Mouse (Mus musculus): ENCODE data around the gene A930033H14Rik. TPM values are rescaled to one million over a fixed set of nuclear protein-coding genes. Genes with fewer than 3 reads are reported as not detected.

A930033H14Rik gene
- polyA plus RNA-seq, 1 experiment: 0.81 TPM

- no peaks in the 10 kb centered on the region for H3K4me1 ChIP-seq (ENCODE audit: control insufficient read depth, insufficient read depth, low read length)
- no peak overlapping the region for H3K4me3 ChIP-seq (ENCODE audit: insufficient read depth, low read length)
- TF ChIP-seq CTCF (IDR thresholded peaks at IDR 0.05; ENCODE audit: borderline replicate concordance, insufficient read depth, low read length) (no peak), POLR2A (IDR thresholded peaks at IDR 0.05; ENCODE audit: low read depth, low read length) (no peak)
- H3K27ac ChIP-seq (ENCODE audit: insufficient read depth, low read length): no peak overlapping the region
These were observed 25.4 kb upstream of the A930033H14Rik start for GRCm38 (mm10) chr10:69238311-69238710.

- Histone ChIP-seq H3K4me3 (ENCODE audit: insufficient read depth, low read length) (no peak overlapping the region), H3K27ac (ENCODE audit: insufficient read depth, low read length) (no peak overlapping the region), H3K4me1 (ENCODE audit: control insufficient read depth, insufficient read depth, low read length) (no peaks in the 10 kb centered on the region)
- TF ChIP-seq CTCF (IDR thresholded peaks at IDR 0.05; ENCODE audit: borderline replicate concordance, insufficient read depth, low read length) (no peak), POLR2A (IDR thresholded peaks at IDR 0.05; ENCODE audit: low read depth, low read length) (no peak)
These were observed 24.9 kb upstream of the A930033H14Rik start for GRCm38 (mm10) chr10:69237781-69238180.

GRCm38 (mm10) chr10:69237185-69237584, 24.3 kb upstream of the A930033H14Rik start:
- no peak for TF ChIP-seq CTCF (IDR thresholded peaks at IDR 0.05; ENCODE audit: borderline replicate concordance, insufficient read depth, low read length)
- no peak for TF ChIP-seq POLR2A (IDR thresholded peaks at IDR 0.05; ENCODE audit: low read depth, low read length)
- Histone ChIP-seq H3K27ac (ENCODE audit: insufficient read depth, low read length) (no peak overlapping the region), H3K4me3 (ENCODE audit: insufficient read depth, low read length) (no peak overlapping the region), H3K4me1 (ENCODE audit: control insufficient read depth, insufficient read depth, low read length) (no peaks in the 10 kb centered on the region)

- TF ChIP-seq POLR2A (IDR thresholded peaks at IDR 0.05; ENCODE audit: low read depth, low read length) (no peak), CTCF (IDR thresholded peaks at IDR 0.05; ENCODE audit: borderline replicate concordance, insufficient read depth, low read length) (no peak)
These were observed 13.1 kb upstream of the A930033H14Rik start for GRCm38 (mm10) chr10:69225951-69226350.

GRCm38 (mm10) chr10:69225471-69225870, 12.6 kb upstream of the A930033H14Rik start:
- Histone ChIP-seq H3K27ac (ENCODE audit: insufficient read depth, low read length) (no peak overlapping the region), H3K4me3 (ENCODE audit: insufficient read depth, low read length) (no peak overlapping the region), H3K4me1 (ENCODE audit: control insufficient read depth, insufficient read depth, low read length) (no peaks in the 10 kb centered on the region)
- TF ChIP-seq CTCF (IDR thresholded peaks at IDR 0.05; ENCODE audit: borderline replicate concordance, insufficient read depth, low read length): no peak
- TF ChIP-seq POLR2A (IDR thresholded peaks at IDR 0.05; ENCODE audit: low read depth, low read length): no peak

More at GRCm38 (mm10) chr10:69225951-69226350, 13.1 kb upstream of the A930033H14Rik start:
- Histone ChIP-seq H3K27ac (ENCODE audit: insufficient read depth, low read length) (no peak overlapping the region), H3K4me1 (ENCODE audit: control insufficient read depth, insufficient read depth, low read length) (no peaks in the 10 kb centered on the region), H3K4me3 (ENCODE audit: insufficient read depth, low read length) (no peak overlapping the region)

GRCm38 (mm10) chr10:69224276-69224675, 11.4 kb upstream of the A930033H14Rik start:
- Histone ChIP-seq H3K4me3 (ENCODE audit: insufficient read depth, low read length) (no peak overlapping the region), H3K27ac (ENCODE audit: insufficient read depth, low read length) (no peak overlapping the region), H3K4me1 (ENCODE audit: control insufficient read depth, insufficient read depth, low read length) (no peaks in the 10 kb centered on the region)
- TF ChIP-seq CTCF (IDR thresholded peaks at IDR 0.05; ENCODE audit: borderline replicate concordance, insufficient read depth, low read length) (no peak), POLR2A (IDR thresholded peaks at IDR 0.05; ENCODE audit: low read depth, low read length) (no peak)

- Histone ChIP-seq H3K4me3 (ENCODE audit: insufficient read depth, low read length) (no peak overlapping the region), H3K27ac (ENCODE audit: insufficient read depth, low read length) (no peak overlapping the region), H3K4me1 (ENCODE audit: control insufficient read depth, insufficient read depth, low read length) (no peaks in the 10 kb centered on the region)
- TF ChIP-seq CTCF (IDR thresholded peaks at IDR 0.05; ENCODE audit: borderline replicate concordance, insufficient read depth, low read length): no peak
- no peak for TF ChIP-seq POLR2A (IDR thresholded peaks at IDR 0.05; ENCODE audit: low read depth, low read length)
These were observed 10.3 kb upstream of the A930033H14Rik start for GRCm38 (mm10) chr10:69223232-69223631.

- Histone ChIP-seq H3K4me1 (ENCODE audit: control insufficient read depth, insufficient read depth, low read length) (no peaks in the 10 kb centered on the region), H3K27ac (ENCODE audit: insufficient read depth, low read length) (no peak overlapping the region), H3K4me3 (ENCODE audit: insufficient read depth, low read length) (no peak overlapping the region)
- TF ChIP-seq CTCF (IDR thresholded peaks at IDR 0.05; ENCODE audit: borderline replicate concordance, insufficient read depth, low read length) (no peak), POLR2A (IDR thresholded peaks at IDR 0.05; ENCODE audit: low read depth, low read length) (no peak)
These were observed 9.1 kb upstream of the A930033H14Rik start for GRCm38 (mm10) chr10:69221955-69222354.

GRCm38 (mm10) chr10:69221148-69221547, 8.2 kb upstream of the A930033H14Rik start:
- Histone ChIP-seq H3K4me1 (ENCODE audit: control insufficient read depth, insufficient read depth, low read length) (no peaks in the 10 kb centered on the region), H3K4me3 (ENCODE audit: insufficient read depth, low read length) (no peak overlapping the region), H3K27ac (ENCODE audit: insufficient read depth, low read length) (no peak overlapping the region)
- no peak for TF ChIP-seq POLR2A (IDR thresholded peaks at IDR 0.05; ENCODE audit: low read depth, low read length)

- Histone ChIP-seq H3K4me3 (ENCODE audit: insufficient read depth, low read length) (no peak overlapping the region), H3K4me1 (ENCODE audit: control insufficient read depth, insufficient read depth, low read length) (no peaks in the 10 kb centered on the region), H3K27ac (ENCODE audit: insufficient read depth, low read length) (no peak overlapping the region)
- TF ChIP-seq CTCF (IDR thresholded peaks at IDR 0.05; ENCODE audit: borderline replicate concordance, insufficient read depth, low read length) (no peak), POLR2A (IDR thresholded peaks at IDR 0.05; ENCODE audit: low read depth, low read length) (no peak)
These were observed 7.4 kb upstream of the A930033H14Rik start for GRCm38 (mm10) chr10:69220296-69220695.

GRCm38 (mm10) chr10:69219289-69219626, 6.4 kb upstream of the A930033H14Rik start:
- H3K27ac ChIP-seq (ENCODE audit: insufficient read depth, low read length): no peak overlapping the region
- TF ChIP-seq POLR2A (IDR thresholded peaks at IDR 0.05; ENCODE audit: low read depth, low read length): no peak
- no peak for TF ChIP-seq CTCF (IDR thresholded peaks at IDR 0.05; ENCODE audit: borderline replicate concordance, insufficient read depth, low read length)
- no peak overlapping the region for H3K4me3 ChIP-seq (ENCODE audit: insufficient read depth, low read length)
- H3K4me1 ChIP-seq (ENCODE audit: control insufficient read depth, insufficient read depth, low read length): no peaks in the 10 kb centered on the region

All from embryonic fibroblast, embryonic 13.5 days (primary cell).